Mouse (Mus musculus) ES-E14 (cell line): Measurements from ENCODE around the gene Usp20.

Experiments
- CHD2 ChIP-seq: IDR thresholded peaks from 2 replicates; pipeline ENCODE4 v1.6.1; 2014; ENCODE audit warnings: mild to moderate bottlenecking, low read depth, low read length, inconsistent platforms
- MAFK ChIP-seq: IDR thresholded peaks from 2 replicates; pipeline ENCODE4 v1.6.1; 2014; ENCODE audit warnings: mild to moderate bottlenecking, low read depth, low read length, inconsistent platforms; ENCODE audit not compliant: insufficient read depth
- ZC3H11A ChIP-seq: IDR thresholded peaks from 2 replicates; pipeline ENCODE4 v1.6.1; 2012; ENCODE audit warnings: low read depth, mild to moderate bottlenecking, inconsistent platforms, low read length, borderline replicate concordance
- ZNF384 ChIP-seq: IDR thresholded peaks from 2 replicates; pipeline ENCODE4 v1.6.1; 2012; ENCODE audit warnings: low read depth, low read length, inconsistent platforms

GRCm38 (mm10) chr2:31061868-31062628 lies 80.0 kb downstream of the Usp20 start:
- TF ChIP-seq MAFK (no peak), ZNF384 (no peak), CHD2 (no peak), ZC3H11A (no peak)
